Mouse (Mus musculus) heart, embryonic 13.5 days (tissue): ENCODE measurements around the gene Plg. TPM values are rescaled to one million over a fixed set of nuclear protein-coding genes. Genes with fewer than 3 reads are reported as not detected.

Experiments
- ATAC-seq: fragments of 200-750 bp; cut with Nextera tagmentation; 2 replicates; pipeline ENCODE4 v1.8.0; 2017; ENCODE audit warnings: moderate TSS enrichment; ENCODE audit not compliant: insufficient number of reproducible peaks, low FRiP score, low TSS enrichment; ENCODE audit errors: extremely low read depth
- H3K27ac ChIP-seq: fragments of 300-500 bp; sonication (generic); replicated peaks from 2 replicates; pipeline ENCODE4 v1.5.1; 2015; ENCODE audit warnings: moderate library complexity, mild to moderate bottlenecking, inconsistent platforms
- H3K27me3 ChIP-seq: fragments of 300-500 bp; sonication (generic); replicated peaks from 2 replicates; pipeline ENCODE4 v1.6.1; 2015; ENCODE audit warnings: mild to moderate bottlenecking, inconsistent platforms
- H3K36me3 ChIP-seq: fragments of 300-500 bp; sonication (generic); 2 replicates; pipeline ENCODE4 v1.6.1; 2015; ENCODE audit warnings: mild to moderate bottlenecking, inconsistent platforms
- H3K4me1 ChIP-seq: fragments of 300-500 bp; sonication (generic); 2 replicates; pipeline ENCODE4 v1.6.1; 2015; ENCODE audit warnings: inconsistent platforms
- H3K4me2 ChIP-seq: fragments of 300-500 bp; sonication (generic); 2 replicates; pipeline ENCODE4 v1.6.1; 2015; ENCODE audit warnings: inconsistent platforms, mild to moderate bottlenecking, moderate library complexity
- H3K4me3 ChIP-seq: fragments of 300-500 bp; sonication (generic); 2 replicates; pipeline ENCODE4 v1.5.1; 2015; ENCODE audit warnings: moderate library complexity, mild to moderate bottlenecking, inconsistent platforms
- H3K9ac ChIP-seq: fragments of 300-500 bp; sonication (generic); 2 replicates; pipeline ENCODE4 v1.6.1; 2015; ENCODE audit warnings: inconsistent platforms, mild to moderate bottlenecking, moderate library complexity
- H3K9me3 ChIP-seq: fragments of 300-500 bp; sonication (generic); 2 replicates; pipeline ENCODE4 v1.6.1; 2016; ENCODE audit warnings: inconsistent platforms
- WGBS: fragments of 180-500 bp; shearing (Covaris S2); methylation state at CpG from one replicate; pipeline ENCODE4 v1.1.7; 2015; ENCODE audit warnings: mixed read lengths; 5-methylcytosine and 5-hydroxymethylcytosine counted together
- polyA plus RNA-seq: library from polyadenylated mRNA; unstranded; fragments of >200 nt; fragmentation: Nextera tagmentation; extraction: Ambion mirVana; gene quantifications from 2 replicates; pipeline ENCODE4 v1.2.1, GENCODE M21; 2015

The Plg gene
- 0.62 and 5.1 TPM in 2 replicates for polyA plus RNA-seq

DNA sequence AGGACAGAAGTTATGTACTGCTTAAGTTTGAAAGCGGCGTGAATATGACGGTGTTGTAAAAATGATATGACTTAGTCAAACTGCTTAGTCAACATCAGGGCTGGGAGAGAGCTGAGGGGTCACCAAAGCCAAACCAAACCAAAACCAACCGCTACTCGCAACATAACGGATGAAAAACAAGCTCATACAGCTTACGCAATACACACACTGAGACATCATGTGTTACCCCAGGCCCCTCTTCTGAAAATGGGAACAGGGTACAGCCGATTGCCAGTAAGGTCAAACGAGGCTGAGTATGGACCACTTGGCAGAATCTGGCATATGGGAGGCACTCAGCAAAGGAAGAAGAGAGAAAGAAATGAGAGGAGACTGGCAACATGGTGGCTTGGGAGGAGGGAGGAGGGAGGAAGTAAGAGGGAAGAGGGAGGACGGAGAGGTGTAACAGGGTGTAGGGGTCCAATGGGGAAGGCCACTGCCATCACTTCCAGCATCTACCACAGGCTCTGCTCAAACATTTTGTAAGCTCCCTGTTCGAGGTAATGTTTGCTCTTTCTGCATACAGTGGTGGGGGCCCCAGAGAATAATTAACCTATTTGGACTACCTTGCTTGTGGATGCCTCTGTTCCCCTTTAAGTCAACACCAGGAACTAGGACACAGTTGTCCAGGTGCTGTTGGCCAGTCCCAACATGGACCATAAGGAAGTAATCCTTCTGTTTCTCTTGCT, at the start of gene Plg:
Gene Plg, plus strand, starts transcription at position 628 of the 725 bp plus-strand sequence.
- H3K4me2 ChIP-seq = no peak within 1 kb of the TSS
- 82% methylated on average over 11 of the region's 11 CpGs for WGBS

DNA sequence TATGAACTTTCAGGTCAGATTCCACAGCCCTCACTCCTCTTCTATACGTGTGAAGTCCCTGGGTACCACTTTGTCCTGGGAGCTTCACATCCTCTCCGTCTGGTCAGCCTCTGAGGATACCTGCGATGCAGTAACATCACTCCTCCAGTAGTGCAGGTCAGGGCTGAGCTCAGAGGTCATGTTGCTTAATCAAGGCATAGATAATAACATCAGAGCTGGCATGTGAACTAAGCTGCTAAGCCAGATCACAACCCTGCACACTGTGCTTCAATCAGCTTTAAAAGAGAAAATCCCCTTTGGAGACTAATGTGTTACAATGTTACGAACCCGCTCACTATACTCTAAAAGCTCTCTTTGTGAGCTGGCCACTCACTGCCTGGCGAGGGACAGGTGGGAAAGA, 43.3 kb upstream of the Plg start:
- Histone ChIP-seq H3K27me3 (no peaks in the 10 kb centered on the region), H3K4me3 (no peak overlapping the region), H3K9me3 (no peaks in the 10 kb centered on the region), H3K9ac (no peak overlapping the region), H3K27ac (no peak overlapping the region), H3K4me2 (no peak overlapping the region), H3K4me1 (peaks cover 11% of the 10 kb centered on the region; the same call in 1 of the 2 replicates), H3K36me3 (no peaks in the 10 kb centered on the region)
- ATAC-seq = no peak
- WGBS = 62% methylated on average over 6 of the region's 6 CpGs

More for the DNA sequence above, at the start of gene Plg:
- no peak for ATAC-seq
- Histone ChIP-seq H3K4me1 (no peaks in the 10 kb centered on the region), H3K9ac (no peak within 1 kb of the TSS), H3K36me3 (no peaks in the 10 kb centered on the region), H3K27me3 (no peaks in the 10 kb centered on the region), H3K9me3 (no peaks in the 10 kb centered on the region), H3K4me3 (no peak within 1 kb of the TSS), H3K27ac (no peak within 1 kb of the TSS)

DNA sequence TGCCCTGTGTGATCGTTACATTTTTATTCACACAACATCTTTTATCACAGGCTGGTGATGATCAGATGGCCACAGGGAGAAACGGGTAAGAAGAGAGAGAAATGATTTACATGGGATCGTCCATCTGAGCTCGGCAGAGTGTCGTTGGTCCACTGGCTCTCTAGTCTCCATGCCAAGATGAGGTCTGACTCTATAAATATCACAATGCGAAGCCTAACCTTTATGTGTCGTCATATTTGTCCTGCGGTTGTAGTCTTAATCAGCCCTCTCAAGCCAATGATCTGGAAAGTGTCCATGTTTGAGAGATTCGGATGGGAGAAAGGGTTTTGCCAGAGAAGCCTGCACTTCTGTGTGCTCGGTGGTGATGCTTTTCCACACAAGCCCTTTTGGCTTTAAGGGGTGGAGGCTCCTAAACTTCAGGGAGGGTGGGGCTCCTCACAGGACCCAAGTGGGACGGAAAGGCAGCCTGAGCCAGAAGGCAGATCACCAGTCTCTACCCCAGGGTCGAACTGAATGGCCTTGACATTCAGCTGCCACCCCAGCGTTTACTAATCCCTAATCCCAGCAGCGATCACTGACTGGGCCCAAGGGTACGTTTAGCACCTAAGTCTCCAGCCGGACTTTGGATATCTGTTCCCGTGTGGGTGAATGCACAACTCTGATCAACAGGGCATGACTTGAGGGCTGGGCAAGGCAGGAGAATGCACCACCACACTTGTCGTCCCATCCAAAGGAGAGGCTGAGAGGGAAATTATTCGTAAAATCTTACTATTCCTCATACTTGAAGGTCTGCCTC, 42.1 kb upstream of the Plg start:
- Histone ChIP-seq H3K27ac (peak overlapping the region; percentile 42), H3K4me3 (no peak overlapping the region), H3K4me1 (peaks cover 11% of the 10 kb centered on the region; the same call in 1 of the 2 replicates), H3K9ac (peak overlapping the region; percentile 28; the same call in 1 of the 2 replicates), H3K27me3 (no peaks in the 10 kb centered on the region), H3K4me2 (peak overlapping the region; percentile 9; the same call in 1 of the 2 replicates), H3K9me3 (no peaks in the 10 kb centered on the region), H3K36me3 (no peaks in the 10 kb centered on the region)
- WGBS = 62% methylated on average over 19 of the region's 19 CpGs
- ATAC-seq = no peak

DNA sequence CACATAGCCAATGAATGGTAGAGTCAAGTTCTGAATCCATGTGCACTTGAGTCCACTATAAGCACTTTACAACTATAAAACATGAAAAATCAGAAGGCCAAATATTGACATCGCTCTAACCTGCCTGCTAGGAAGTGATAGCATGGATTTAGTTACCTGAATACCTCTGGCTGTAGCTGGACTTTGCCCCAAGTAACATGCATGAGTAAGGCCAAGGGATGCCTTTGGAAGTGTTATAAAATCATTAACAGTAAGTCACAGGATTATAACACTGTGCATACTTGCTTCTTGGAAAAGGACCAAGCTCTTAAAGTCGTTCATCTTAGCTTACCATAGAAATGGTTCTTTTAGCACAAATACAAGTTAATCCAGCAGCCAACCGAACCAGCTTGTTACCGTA, 41.3 kb upstream of the Plg start:
- Histone ChIP-seq H3K9ac (no peak overlapping the region), H3K4me3 (no peak overlapping the region), H3K9me3 (no peaks in the 10 kb centered on the region), H3K4me2 (no peak overlapping the region), H3K4me1 (peaks cover 11% of the 10 kb centered on the region; the same call in 1 of the 2 replicates), H3K36me3 (no peaks in the 10 kb centered on the region), H3K27ac (no peak overlapping the region), H3K27me3 (no peaks in the 10 kb centered on the region)
- ATAC-seq = no peak
- 77% methylated on average over 4 of the region's 4 CpGs for WGBS

DNA sequence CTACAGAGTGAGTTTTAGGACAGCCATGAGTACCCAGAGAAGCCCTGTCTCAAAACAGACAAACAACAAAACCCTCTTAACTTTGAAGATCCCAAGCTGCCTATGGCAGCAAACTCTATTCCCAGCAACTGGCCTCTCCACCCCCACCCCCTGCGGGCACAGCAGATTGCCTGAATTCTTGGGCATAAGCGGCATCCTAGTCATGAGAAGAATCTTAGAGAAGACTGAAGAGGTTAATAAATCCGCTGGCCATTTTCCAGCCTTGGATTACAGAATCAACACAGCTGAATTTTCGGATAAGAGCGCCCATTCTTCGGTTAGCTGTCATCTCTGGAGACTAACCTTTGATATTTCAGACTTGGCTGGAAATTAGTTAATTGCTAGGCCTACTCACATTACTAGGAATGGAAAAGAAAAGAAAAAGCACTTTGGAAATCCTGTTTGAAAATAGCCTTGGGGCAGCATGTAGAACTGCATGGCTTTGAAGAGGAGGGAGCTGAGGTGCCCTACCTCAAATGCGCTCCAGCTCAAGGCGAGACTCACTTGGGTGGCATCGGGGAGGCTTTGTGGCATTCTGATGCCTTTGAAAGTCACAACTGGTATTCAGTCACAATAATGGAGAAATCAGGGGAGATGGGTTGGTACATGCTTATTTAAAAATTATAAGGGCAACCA, 34.6 kb upstream of the Plg start:
- ATAC-seq = no peak
- Histone ChIP-seq H3K9ac (no peak overlapping the region), H3K9me3 (no peaks in the 10 kb centered on the region), H3K36me3 (no peaks in the 10 kb centered on the region), H3K4me1 (no peaks in the 10 kb centered on the region), H3K27ac (no peak overlapping the region), H3K4me2 (no peak overlapping the region), H3K27me3 (no peaks in the 10 kb centered on the region), H3K4me3 (no peak overlapping the region)
- 75% methylated on average over 9 of the region's 9 CpGs for WGBS

DNA sequence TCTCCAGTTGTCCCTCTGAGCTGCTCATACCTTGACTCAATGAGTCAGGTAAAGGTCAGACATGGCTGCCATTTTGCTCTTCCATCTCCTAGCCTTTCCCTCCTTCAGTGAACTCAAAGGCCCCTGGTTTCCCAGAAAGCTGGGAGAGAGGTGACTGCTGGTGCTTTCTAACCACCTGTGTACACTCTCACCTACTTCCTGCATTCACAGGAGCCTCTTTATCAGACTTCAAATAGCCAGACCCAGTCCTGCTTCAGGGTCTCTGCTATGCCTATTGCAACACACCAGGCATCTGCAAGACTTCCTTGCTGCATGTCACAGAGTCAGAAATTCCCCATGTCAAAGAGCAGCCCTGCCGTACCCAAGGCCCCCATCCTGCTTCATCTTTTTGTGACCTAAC, 30.9 kb upstream of the Plg start:
- no peak for ATAC-seq
- WGBS = 82% methylated on average over 1 of the region's 1 CpGs

DNA sequence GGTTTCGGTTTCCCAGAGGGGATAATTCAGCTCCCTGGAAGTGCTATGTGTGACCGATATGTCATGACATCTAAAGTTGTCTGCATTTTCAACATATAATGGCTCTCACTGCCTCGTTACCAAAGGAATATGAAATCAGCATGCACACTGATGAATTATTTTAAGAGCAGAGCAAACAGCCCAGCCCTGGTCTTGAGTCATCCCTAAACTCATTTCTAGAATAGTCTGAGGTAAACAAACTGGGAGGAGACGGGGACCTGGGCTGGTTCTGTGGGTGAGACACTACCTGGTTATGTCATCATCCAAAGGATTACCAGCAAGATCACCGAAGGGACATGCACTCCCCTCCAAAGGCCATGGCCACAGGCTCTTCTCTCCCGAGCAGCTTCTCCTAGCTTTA, 26.8 kb upstream of the Plg start:
- Histone ChIP-seq H3K27me3 (no peaks in the 10 kb centered on the region), H3K4me3 (no peak overlapping the region), H3K27ac (no peak overlapping the region), H3K9me3 (no peaks in the 10 kb centered on the region), H3K4me2 (no peak overlapping the region), H3K36me3 (no peaks in the 10 kb centered on the region), H3K4me1 (0 out of 2 replicates have a peak, but pooled peaks cover 3% of the 10 kb centered on the region), H3K9ac (no peak overlapping the region)
- no peak for ATAC-seq
- 74% methylated on average over 6 of the region's 6 CpGs for WGBS

More for the DNA sequence above, 30.9 kb upstream of the Plg start:
- no peaks in the 10 kb centered on the region for H3K27me3 ChIP-seq
- no peaks in the 10 kb centered on the region for H3K4me1 ChIP-seq
- H3K4me3 ChIP-seq = no peak overlapping the region
- no peaks in the 10 kb centered on the region for H3K9me3 ChIP-seq
- H3K27ac ChIP-seq = no peak overlapping the region
- H3K4me2 ChIP-seq = no peak overlapping the region
- H3K9ac ChIP-seq = no peak overlapping the region
- no peaks in the 10 kb centered on the region for H3K36me3 ChIP-seq

DNA sequence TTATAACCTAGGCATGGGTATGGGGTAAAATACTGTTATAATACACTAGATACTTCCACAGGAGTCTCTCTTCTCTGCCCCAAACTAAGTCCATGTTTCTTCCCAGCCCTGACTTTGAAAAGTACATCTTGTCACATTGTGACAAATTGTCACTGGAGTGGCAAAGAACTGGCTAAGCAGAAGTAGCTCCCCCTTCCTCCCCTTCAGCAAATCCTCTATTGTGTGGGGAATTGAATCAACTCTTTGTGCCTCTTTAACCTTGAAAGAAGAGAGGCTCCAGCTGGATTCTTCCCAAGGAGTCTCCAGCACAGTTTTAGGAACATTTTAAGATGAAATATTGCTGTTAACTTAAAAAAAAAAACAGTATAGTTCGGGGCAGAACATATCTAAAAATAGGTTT, 25.6 kb upstream of the Plg start:
- H3K4me2 ChIP-seq = no peak overlapping the region
- no peaks in the 10 kb centered on the region for H3K9me3 ChIP-seq
- no peak overlapping the region for H3K27ac ChIP-seq
- H3K9ac ChIP-seq = no peak overlapping the region
- no peak overlapping the region for H3K4me3 ChIP-seq
- no peak for ATAC-seq
- 0 out of 2 replicates have a peak, but pooled peaks cover 3% of the 10 kb centered on the region for H3K4me1 ChIP-seq
- H3K27me3 ChIP-seq = no peaks in the 10 kb centered on the region
- 51% methylated on average over 1 of the region's 1 CpGs for WGBS
- H3K36me3 ChIP-seq = no peaks in the 10 kb centered on the region

DNA sequence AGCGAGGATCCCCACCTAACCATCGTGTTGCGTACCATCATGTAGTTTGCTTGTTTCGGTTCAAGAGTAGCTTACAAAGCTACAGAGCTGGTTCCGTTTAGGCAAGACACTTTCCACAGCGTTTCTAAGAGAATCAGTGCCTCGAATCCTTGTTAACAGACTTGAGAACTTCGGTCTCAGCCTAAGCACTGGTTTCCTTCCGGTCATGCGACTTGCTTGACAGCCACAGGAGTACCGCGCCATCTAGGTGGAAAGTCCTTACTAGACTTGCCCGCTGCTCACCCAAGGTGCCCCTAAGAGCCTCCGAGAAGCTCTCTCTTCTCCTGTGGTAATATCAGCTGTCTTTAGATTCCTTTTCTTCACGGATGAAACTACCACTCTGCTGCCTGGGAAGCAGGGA, 18.5 kb upstream of the Plg start:
- H3K27ac ChIP-seq = no peak overlapping the region
- no peak overlapping the region for H3K4me2 ChIP-seq
- no peak for ATAC-seq
- H3K4me3 ChIP-seq = no peak overlapping the region
- 0 out of 2 replicates have a peak, but pooled peaks cover 6% of the 10 kb centered on the region for H3K27me3 ChIP-seq
- H3K9ac ChIP-seq = no peak overlapping the region
- WGBS = 74% methylated on average over 15 of the region's 15 CpGs
- H3K36me3 ChIP-seq = no peaks in the 10 kb centered on the region
- no peaks in the 10 kb centered on the region for H3K9me3 ChIP-seq
- H3K4me1 ChIP-seq = peaks cover 6% of the 10 kb centered on the region

DNA sequence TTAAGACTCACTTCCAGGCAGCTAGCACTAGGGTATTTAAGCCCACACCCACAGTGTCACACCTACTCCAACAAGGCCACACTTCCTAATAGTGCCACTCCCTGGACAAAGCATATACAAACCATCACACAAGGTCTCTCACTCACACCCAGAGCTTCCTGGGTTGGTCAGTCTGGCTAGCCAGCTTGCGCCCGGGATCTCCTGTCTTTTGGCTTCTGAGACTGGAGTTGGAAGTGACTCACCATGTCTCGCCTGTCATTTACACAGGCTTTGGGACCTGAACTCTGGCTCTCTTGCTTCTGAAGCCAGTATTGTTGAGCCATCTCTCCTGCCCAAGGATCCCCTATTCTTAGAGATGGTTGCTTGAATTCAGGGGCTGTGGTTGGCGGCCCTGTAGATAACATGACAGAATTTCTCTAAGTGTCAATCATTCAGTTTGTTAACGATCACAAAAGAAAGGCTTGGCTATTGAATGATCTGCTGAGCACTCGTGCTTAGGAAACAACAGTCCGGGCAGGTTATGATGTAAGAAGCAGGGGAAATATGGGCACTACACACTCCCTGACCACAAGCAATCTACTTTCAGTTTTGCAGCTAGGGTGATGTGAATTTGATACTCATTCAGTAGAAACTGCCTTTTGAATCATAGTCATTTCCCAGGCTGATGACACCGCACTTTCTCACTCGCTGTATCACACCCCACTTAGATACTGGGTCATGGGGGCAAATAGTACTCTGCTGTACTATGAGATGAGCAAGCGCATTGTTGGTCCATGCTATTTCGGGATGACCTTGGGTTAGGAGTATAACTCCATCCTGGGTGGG, 14.6 kb upstream of the Plg start:
- H3K27me3 ChIP-seq = 0 out of 2 replicates have a peak, but pooled peaks cover 6% of the 10 kb centered on the region
- no peak for ATAC-seq
- peak overlapping the region; percentile 4; the same call in 1 of the 2 replicates for H3K4me2 ChIP-seq
- H3K4me1 ChIP-seq = peaks cover 6% of the 10 kb centered on the region
- H3K27ac ChIP-seq = no peak overlapping the region
- no peak overlapping the region for H3K9ac ChIP-seq
- 71% methylated on average over 11 of the region's 11 CpGs for WGBS
- no peak overlapping the region for H3K4me3 ChIP-seq
- H3K9me3 ChIP-seq = no peaks in the 10 kb centered on the region
- H3K36me3 ChIP-seq = no peaks in the 10 kb centered on the region
